Mouse (Mus musculus): ENCODE measurements around the gene Aars.
"Not testable (repeated sequence)": the region's sequence is repeated elsewhere in the genome, so short reads cannot be mapped to it uniquely, and the experiment has no call there.

Aars gene

DNA sequence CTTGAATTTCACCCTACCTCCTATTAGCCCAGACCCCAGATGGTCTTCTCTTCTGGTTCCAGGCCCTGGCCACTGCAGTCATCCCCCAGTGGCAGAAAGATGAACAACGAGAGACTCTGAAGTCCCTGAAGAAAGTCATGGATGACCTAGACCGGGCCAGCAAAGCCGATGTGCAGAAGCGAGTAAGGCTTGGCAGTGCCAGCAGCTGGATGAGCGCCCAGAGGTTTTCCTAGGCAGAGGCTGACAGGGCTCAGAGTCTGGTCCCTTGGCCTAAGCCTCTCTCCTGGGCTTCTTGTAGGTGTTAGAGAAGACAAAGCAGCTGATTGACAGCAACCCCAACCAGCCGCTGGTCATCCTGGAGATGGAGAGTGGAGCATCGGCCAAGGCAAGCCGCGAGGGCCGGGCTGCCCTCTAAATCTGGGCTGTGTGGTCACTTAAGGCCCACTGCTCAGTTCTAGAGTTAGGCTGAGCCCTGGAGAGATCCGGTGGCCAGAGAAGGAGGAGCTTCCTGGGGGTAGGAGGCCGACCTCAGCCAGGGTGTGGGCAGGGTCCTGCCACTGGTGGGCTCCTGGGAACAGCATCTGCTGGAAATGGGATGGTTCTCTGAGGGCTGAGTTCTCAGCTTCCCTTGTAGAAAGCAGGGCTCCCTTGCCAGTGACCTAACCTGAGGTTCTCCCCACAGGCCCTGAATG lies 21.0 kb downstream of the Aars start:
- DNase-seq (ENCODE audit: low read depth, low spot score), result no peak

DNA sequence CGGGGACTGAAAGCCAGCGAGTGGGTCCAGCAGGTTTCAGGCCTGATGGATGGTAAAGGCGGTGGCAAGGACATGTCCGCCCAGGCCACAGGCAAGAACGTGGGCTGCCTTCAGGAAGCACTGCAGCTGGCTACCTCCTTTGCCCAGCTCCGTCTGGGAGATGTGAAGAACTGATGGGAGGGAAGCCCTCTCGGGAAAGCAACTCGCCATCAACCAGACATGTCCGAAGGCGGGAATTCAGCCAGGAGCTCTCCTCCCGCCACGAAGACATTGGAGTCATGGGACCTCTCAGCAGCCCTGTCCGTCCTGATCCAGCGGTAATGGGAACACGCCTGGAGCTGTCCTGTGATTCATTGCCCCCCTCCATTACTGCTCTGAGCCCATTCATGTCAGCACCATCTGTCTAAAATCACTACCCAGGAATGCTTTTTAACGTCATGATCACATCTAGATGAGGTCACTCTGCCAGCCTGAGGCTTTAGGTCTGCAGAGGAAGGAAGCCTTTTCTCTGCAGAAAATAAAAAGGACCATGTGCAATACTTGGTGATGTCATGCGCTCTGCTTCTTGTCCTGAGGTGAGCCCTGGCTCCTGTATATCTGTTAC lies 22.2 kb downstream of the Aars start:
- DNase-seq (ENCODE audit: low read depth, low spot score), result no peak

DNA sequence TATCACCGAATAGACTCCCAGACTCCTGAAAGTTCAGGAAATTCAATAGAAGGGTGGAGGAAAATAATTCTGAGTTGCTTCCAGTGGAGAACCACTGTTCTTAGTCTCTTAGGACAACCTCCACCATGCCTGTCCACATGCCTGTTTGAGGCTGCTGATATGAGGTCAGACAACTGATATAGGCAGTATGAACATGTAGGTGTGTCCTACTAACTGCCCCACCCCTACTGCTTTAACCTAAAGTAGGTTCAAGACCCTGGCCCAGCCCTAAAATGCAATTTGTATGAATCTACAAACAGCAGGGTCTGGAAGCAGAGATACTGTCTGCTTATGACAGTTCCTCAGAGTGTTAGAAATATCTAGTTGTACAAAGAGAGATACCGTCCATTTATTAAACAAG lies 22.7 kb downstream of the Aars start:
- DNase-seq (ENCODE audit: low read depth, low spot score), result no peak

DNA sequence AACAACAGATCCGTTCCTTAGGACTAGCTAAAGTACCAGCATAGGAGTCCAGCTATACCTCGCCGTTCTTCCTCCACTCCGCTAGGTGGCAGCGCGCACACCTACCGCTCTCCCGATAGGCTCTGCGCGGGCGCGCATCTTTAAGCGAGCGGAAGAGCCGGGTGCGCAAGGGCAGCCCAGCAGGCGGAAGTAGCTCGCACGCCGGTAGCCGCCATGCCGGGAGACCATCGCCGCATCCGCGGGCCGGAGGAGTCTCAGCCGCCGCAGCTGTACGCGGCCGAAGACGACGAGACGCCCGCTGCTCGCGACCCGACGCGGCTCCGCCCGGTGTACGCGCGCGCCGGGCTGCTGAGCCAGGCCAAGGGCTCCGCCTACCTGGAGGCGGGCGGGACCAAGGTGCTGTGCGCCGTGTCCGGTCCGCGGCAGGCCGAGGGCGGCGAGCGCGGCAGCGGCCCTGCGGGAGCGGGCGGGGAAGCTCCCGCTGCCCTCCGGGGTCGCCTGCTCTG lies 23.3 kb downstream of the Aars start, which contains the start of gene Exosc6:
Gene Exosc6, plus strand, starts transcription at position 182 of the 506 bp plus-strand sequence.
- DNase-seq (ENCODE audit: low read depth, low spot score), result peak; percentile 97

DNA sequence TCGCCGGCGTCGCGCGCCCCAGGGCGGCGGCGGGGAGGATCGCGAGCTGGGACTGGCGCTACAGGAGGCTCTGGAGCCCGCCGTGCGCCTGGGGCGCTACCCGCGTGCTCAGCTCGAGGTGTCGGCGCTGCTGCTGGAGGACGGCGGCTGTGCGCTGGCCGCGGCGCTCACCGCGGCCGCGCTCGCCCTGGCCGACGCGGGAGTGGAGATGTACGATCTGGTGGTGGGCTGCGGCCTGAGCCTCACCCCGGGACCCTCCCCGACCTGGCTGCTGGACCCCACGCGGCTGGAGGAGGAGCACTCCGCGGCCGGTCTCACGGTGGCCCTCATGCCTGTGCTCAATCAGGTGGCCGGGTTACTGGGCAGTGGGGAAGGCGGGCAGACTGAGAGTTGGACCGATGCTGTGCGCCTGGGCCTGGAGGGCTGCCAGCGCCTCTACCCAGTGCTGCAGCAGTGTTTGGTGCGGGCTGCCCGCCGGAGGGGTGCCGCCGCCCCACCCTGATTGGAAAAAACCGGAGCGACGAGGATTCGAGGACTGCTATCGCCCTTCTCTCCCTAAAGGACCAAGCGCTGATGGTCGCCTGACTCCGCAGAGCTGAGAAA lies 23.8 kb downstream of the Aars start:
- peak; percentile 34 for DNase-seq (ENCODE audit: low read depth, low spot score)

- DNase-seq (ENCODE audit: low read depth, low spot score), result no peak
Observed at GRCm38 (mm10) chr8:111058946-111059572, 26.1 kb downstream of the Aars start.

DNA sequence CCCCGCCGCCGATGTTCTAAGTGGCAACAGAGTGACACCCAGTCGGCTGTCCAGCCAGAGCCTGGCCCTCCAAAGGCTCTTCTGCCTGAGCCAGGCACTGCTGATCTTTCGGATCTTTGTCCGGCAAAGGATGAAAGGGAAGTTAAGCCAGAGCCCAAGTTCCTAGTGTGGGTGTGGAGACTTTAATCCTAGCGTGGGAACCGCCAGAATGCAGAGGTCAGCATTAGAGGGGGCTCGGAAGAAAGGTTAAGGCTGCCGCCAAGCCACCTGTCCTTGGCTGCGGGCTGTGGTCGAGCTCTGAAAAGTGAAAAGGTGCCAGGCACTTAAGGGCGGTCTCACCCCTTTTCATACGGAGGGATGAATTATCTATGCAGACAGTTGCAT lies 28.7 kb downstream of the Aars start:
- DNase-seq (ENCODE audit: low read depth, low spot score), result no peak

DNA sequence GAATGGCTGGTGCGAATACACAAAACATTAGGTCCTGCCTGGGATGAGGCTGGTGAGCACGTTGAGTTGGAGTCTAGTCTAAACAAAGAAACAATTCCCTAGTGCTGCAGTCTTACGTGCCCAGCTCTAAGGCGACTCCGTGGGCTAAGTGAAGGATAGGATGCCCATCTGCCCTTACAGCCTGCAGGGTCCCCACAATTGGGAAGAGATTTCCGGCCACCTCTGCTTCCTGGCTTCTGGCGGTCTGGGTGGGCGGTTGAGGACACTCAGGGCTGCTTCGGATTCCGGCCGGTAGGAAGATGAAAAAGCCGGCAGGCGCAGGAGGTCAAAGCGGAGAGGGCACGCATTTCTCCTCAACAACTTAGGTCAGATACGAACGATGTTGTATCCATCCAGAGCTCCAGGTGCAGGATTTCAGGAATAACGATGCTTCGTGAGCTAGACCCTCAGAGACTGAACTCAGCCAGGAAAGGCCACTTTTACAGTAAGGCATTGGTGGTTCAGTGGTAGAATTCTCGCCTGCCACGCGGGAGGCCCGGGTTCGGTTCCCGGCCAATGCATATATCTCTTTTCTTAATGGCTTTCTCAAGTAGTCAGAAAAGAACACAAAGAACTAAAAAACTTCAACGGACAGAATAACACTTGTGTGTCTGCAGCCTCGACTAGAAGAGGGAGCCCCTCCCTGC lies 29.3 kb downstream of the Aars start:
- peak; percentile 90 for DNase-seq (ENCODE audit: low read depth, low spot score)

DNA sequence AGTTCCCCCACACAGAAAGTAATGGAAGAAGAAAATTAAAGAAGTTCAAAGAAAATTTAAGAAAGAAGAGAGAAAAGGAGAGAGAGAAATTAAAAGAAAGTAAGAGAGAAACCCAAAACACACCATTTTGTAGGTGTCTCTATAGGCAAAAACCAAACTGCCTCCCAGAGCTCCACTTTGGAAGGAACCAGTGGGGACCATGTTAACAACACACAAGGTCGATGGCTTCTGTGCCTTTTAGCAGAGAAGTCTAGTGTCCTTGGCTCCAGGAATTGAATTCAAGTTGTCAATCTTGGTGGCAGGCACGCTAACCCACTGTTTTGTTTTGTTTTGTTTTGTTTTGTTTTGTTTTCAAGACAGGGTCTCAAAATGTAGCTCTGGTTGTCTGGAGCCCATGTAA lies 29.9 kb downstream of the Aars start:
- DNase-seq (ENCODE audit: low read depth, low spot score), result no peak

DNA sequence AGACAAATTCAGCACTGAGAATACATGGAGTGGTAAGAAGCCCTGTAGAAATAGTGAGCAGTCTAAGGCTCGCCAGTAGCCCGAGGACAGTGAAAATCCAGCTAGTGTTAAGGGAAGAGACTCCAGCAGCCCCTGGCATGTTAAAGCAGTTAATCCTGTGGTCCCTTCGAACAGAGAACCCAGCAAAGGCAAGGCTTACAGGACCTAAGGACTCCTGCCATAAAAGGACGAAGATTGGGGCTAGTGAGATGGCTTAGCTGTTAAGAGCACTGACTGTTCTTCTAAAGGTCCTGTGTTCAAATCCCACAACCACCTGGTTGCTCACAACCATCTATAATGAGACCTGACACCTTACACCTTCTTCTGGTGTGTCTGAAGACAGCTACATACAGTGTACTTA lies 33.4 kb downstream of the Aars start:
- no peak for DNase-seq (ENCODE audit: low read depth, low spot score)

- DNase-seq (ENCODE audit: low read depth, low spot score), result no peak
Observed at GRCm38 (mm10) chr8:111067439-111067838, 34.5 kb downstream of the Aars start.

DNA sequence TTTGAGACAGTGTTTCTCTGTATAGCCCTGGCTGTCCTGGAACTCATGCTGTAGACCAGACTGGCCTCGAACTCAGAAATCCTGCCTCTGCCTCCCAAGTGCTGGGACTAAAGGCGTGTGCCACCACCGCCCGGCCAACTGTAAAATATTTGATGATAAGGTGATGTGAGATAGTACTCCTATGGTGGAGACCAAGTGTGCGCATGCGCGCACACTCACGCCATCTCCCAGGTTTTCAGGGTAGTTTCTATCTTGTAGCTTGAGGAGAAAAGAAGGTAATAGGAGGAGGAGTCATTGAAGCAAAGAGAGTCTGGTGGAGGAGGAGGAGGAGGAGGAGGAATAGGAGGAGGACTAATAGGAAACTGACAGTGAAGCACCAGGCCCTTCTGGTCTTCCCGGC lies 35.7 kb downstream of the Aars start:
- DNase-seq (ENCODE audit: low read depth, low spot score), result not testable (repeated sequence)

DNA sequence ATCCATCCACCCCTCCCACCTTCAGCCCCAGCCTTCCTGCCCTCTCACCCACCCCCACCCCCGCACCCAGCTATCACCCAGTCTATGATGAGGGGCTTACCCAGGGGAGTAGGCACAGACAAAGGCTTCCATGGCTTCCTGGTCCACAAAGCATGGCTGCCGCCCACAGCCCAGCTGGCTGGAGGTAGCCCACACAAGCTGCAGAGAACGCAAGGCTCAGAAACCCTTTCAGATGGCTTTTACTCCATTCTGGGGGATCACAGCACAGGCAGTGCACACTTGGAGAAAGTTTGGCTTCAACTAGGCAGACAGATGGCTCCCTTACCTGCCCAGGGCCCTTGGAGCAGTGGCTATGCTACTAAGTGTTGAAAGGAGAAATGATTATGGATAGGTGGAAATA lies 43.0 kb downstream of the Aars start:
- DNase-seq (ENCODE audit: low read depth, low spot score), result no peak

GRCm38 (mm10) chr8:111079461-111079860 lies 46.5 kb downstream of the Aars start:
- DNase-seq (ENCODE audit: low read depth, low spot score), result no peak

GRCm38 (mm10) chr8:111079861-111080271 lies 46.9 kb downstream of the Aars start:
- no peak for DNase-seq (ENCODE audit: low read depth, low spot score)

DNA sequence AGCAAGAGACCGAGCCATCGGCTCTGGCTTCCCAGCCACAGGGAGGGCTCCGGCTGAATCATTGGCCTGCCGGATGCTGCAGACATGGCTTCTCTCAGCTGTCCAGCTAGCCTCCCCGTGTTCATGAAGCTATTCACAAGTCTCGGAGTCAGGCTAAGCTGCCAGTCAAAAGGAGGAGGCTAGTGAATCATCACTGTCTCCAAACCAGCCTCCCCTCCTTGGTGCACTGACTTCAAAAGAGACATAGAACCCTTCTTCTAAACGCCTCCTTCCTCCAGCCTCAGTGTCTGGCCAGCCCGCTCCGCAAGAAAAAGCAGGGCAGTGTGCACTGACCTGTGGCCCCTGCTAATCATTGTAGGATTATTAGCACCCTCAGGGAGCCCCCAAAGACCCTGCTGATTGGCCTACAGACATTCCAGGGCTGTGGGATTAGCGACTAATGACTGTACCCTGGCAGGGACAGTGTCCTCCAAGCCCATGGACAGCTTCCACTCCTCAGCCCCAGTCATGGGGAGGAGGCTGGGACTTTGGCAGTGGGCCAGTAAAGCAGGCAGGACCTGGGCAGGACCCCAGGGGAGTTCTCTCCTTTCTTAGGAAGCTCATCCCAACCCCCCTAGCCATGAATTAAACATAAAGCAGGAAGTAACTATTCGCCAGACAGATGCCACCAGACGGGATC lies 48.8 kb downstream of the Aars start:
- no peak for DNase-seq (ENCODE audit: low read depth, low spot score)

DNA sequence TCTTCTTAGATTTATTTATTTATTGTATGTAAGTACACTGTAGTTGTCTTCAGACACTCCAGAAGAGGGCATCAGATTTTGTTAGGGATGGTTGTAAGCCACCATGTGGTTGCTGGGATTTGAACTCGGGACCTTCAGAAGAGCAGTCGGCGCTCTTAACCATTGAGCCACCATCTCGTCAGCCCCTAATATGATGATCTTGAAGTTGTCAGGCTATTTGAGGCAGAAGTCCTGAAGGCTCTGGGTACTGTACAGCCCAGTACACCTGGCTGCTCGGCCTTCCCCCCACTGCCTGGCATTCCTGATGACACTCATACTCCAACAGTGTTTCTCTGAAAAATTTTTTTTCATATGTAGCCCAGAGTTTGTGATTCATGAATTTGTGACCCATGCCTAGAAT lies 51.0 kb downstream of the Aars start:
- not testable (repeated sequence) for DNase-seq (ENCODE audit: low read depth, low spot score)

DNA sequence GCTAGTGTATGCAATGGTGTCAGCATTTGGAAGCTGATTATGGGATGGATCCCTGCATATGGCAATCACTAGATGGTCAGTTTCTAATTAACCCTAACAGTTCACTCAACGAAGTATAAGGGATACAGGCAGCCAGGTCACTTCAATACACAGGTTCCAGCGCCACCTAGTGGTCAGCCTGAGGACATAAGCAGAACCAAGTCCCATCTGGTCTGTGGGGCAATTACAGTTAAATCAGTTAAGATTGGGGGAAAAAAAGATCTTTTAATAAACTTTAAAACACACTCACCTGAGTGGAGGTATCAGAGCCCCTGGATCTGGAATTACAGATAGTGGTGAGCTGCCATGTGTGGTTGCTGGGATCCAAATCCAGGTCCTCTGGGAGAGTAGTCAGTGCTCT lies 57.2 kb downstream of the Aars start:
- DNase-seq (ENCODE audit: low read depth, low spot score), result peak; percentile 79

DNA sequence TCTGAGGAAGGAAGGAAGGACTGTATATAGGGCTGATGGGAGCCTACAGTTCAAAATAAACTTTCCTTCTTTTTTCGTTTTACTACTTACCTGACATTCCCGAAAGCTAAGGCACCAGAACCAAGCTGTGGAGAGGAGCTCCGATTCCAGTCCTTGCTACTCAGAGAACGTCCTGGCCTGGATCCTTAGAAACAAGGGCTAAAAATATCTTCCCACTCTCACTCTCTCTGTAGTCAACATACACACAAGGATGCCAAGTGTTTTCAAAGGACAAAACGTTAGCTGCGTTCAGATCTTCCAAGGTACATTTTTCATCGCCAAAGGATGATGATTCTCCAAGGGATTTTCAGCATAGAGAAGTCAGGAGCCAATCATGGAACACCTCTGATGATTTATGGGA lies 58.8 kb downstream of the Aars start:
- DNase-seq (ENCODE audit: low read depth, low spot score), result no peak

GRCm38 (mm10) chr8:111092326-111092725 lies 59.4 kb downstream of the Aars start, which contains the start of gene Clec18a:
Gene Clec18a, minus strand, starts transcription at chr8:111092426.
- not testable (repeated sequence) for DNase-seq (ENCODE audit: low read depth, low spot score)

All from mesoderm, embryonic 11.5 days (tissue).